Mouse (Mus musculus): Measurements from ENCODE around the gene Myl10. TPM values are rescaled to one million over a fixed set of nuclear protein-coding genes. Genes with fewer than 3 reads are reported as not detected.
"Not testable (repeated sequence)": the region's sequence is repeated elsewhere in the genome, so short reads cannot be mapped to it uniquely, and the experiment has no call there.

Gene Myl10
- polyA plus RNA-seq, 1 experiment from 2014 or later, result not detected

GRCm38 (mm10) chr5:136714232-136714875 lies 21.4 kb downstream of the Myl10 start:
- Histone ChIP-seq H3K36me3 (ENCODE audit: control insufficient read depth, insufficient read depth, low read length) (no peaks in the 10 kb centered on the region), H3K9me3 (ENCODE audit: control insufficient read depth, low read depth, low read length) (no peaks in the 10 kb centered on the region), H3K4me2 (replicated peaks; ENCODE audit: low read depth, low read length) (peak overlapping the region; percentile 14), H3K27me3 (ENCODE audit: control insufficient read depth, insufficient read depth, low read length) (no peaks in the 10 kb centered on the region), H3K9ac (replicated peaks; ENCODE audit: low read depth, low read length) (no peak overlapping the region), H3K4me1 (ENCODE audit: control insufficient read depth, insufficient read depth, low read length) (no peaks in the 10 kb centered on the region), H3K4me3 (ENCODE audit: low read depth, low read length) (no peak overlapping the region; the same call in 1 of the 2 replicates), H3K27ac (ENCODE audit: low read length) (no peak overlapping the region)
- 24% methylated on average over 32 of the region's 32 CpGs for WGBS
- ATAC-seq (ENCODE audit: insufficient number of reproducible peaks, insufficient read depth, low FRiP score, low read depth), result no peak

GRCm38 (mm10) chr5:136714879-136715278 lies 21.9 kb downstream of the Myl10 start:
- 29% methylated on average over 11 of the region's 11 CpGs for WGBS
- H3K27ac ChIP-seq (ENCODE audit: low read length), result no peak overlapping the region
- ATAC-seq (ENCODE audit: insufficient number of reproducible peaks, insufficient read depth, low FRiP score, low read depth), result no peak

GRCm38 (mm10) chr5:136716696-136717572 lies 24.0 kb downstream of the Myl10 start:
- Histone ChIP-seq H3K9me3 (ENCODE audit: control insufficient read depth, low read depth, low read length) (no peaks in the 10 kb centered on the region), H3K27ac (ENCODE audit: low read length) (no peak overlapping the region), H3K27me3 (ENCODE audit: control insufficient read depth, insufficient read depth, low read length) (no peaks in the 10 kb centered on the region), H3K4me2 (replicated peaks; ENCODE audit: low read depth, low read length) (no peak overlapping the region), H3K36me3 (ENCODE audit: control insufficient read depth, insufficient read depth, low read length) (no peaks in the 10 kb centered on the region), H3K4me1 (ENCODE audit: control insufficient read depth, insufficient read depth, low read length) (no peaks in the 10 kb centered on the region), H3K9ac (replicated peaks; ENCODE audit: low read depth, low read length) (no peak overlapping the region), H3K4me3 (ENCODE audit: low read depth, low read length) (no peak overlapping the region)
- WGBS, result 45% methylated on average over 10 of the region's 10 CpGs
- ATAC-seq (ENCODE audit: insufficient number of reproducible peaks, insufficient read depth, low FRiP score, low read depth), result no peak

More at GRCm38 (mm10) chr5:136714879-136715278, 21.9 kb downstream of the Myl10 start:
- H3K9ac ChIP-seq (replicated peaks; ENCODE audit: low read depth, low read length), result no peak overlapping the region
- no peak overlapping the region; the same call in 1 of the 2 replicates for H3K4me3 ChIP-seq (ENCODE audit: low read depth, low read length)
- H3K9me3 ChIP-seq (ENCODE audit: control insufficient read depth, low read depth, low read length), result no peaks in the 10 kb centered on the region
- no peaks in the 10 kb centered on the region for H3K4me1 ChIP-seq (ENCODE audit: control insufficient read depth, insufficient read depth, low read length)
- H3K4me2 ChIP-seq (replicated peaks; ENCODE audit: low read depth, low read length), result peak overlapping the region; percentile 14
- no peaks in the 10 kb centered on the region for H3K27me3 ChIP-seq (ENCODE audit: control insufficient read depth, insufficient read depth, low read length)
- no peaks in the 10 kb centered on the region for H3K36me3 ChIP-seq (ENCODE audit: control insufficient read depth, insufficient read depth, low read length)

- no peak overlapping the region for H3K4me2 ChIP-seq (replicated peaks; ENCODE audit: low read depth, low read length)
- H3K4me1 ChIP-seq (ENCODE audit: control insufficient read depth, insufficient read depth, low read length), result no peaks in the 10 kb centered on the region
- no peak for ATAC-seq (ENCODE audit: insufficient number of reproducible peaks, insufficient read depth, low FRiP score, low read depth)
- H3K9me3 ChIP-seq (ENCODE audit: control insufficient read depth, low read depth, low read length), result no peaks in the 10 kb centered on the region
- H3K4me3 ChIP-seq (ENCODE audit: low read depth, low read length), result no peak overlapping the region
- H3K27ac ChIP-seq (ENCODE audit: low read length), result no peak overlapping the region
- no peaks in the 10 kb centered on the region for H3K27me3 ChIP-seq (ENCODE audit: control insufficient read depth, insufficient read depth, low read length)
- H3K36me3 ChIP-seq (ENCODE audit: control insufficient read depth, insufficient read depth, low read length), result no peaks in the 10 kb centered on the region
- no peak overlapping the region for H3K9ac ChIP-seq (replicated peaks; ENCODE audit: low read depth, low read length)
- 79% methylated on average over 2 of the region's 2 CpGs for WGBS
Measured at GRCm38 (mm10) chr5:136717573-136717854, 24.6 kb downstream of the Myl10 start.

- Histone ChIP-seq H3K9ac (replicated peaks; ENCODE audit: low read depth, low read length) (no peak overlapping the region), H3K4me3 (ENCODE audit: low read depth, low read length) (no peak overlapping the region), H3K27me3 (ENCODE audit: control insufficient read depth, insufficient read depth, low read length) (no peaks in the 10 kb centered on the region), H3K4me1 (ENCODE audit: control insufficient read depth, insufficient read depth, low read length) (no peaks in the 10 kb centered on the region), H3K36me3 (ENCODE audit: control insufficient read depth, insufficient read depth, low read length) (no peaks in the 10 kb centered on the region), H3K27ac (ENCODE audit: low read length) (no peak overlapping the region), H3K4me2 (replicated peaks; ENCODE audit: low read depth, low read length) (no peak overlapping the region), H3K9me3 (ENCODE audit: control insufficient read depth, low read depth, low read length) (no peaks in the 10 kb centered on the region)
- 48% methylated on average over 8 of the region's 8 CpGs for WGBS
- no peak for ATAC-seq (ENCODE audit: insufficient number of reproducible peaks, insufficient read depth, low FRiP score, low read depth)
Measured at GRCm38 (mm10) chr5:136718656-136719055, 25.7 kb downstream of the Myl10 start.

- ATAC-seq (ENCODE audit: insufficient number of reproducible peaks, insufficient read depth, low FRiP score, low read depth), result no peak
- Histone ChIP-seq H3K4me2 (replicated peaks; ENCODE audit: low read depth, low read length) (no peak overlapping the region), H3K4me1 (ENCODE audit: control insufficient read depth, insufficient read depth, low read length) (no peaks in the 10 kb centered on the region), H3K27ac (ENCODE audit: low read length) (no peak overlapping the region), H3K9ac (replicated peaks; ENCODE audit: low read depth, low read length) (no peak overlapping the region), H3K9me3 (ENCODE audit: control insufficient read depth, low read depth, low read length) (no peaks in the 10 kb centered on the region), H3K27me3 (ENCODE audit: control insufficient read depth, insufficient read depth, low read length) (no peaks in the 10 kb centered on the region), H3K4me3 (ENCODE audit: low read depth, low read length) (no peak overlapping the region), H3K36me3 (ENCODE audit: control insufficient read depth, insufficient read depth, low read length) (no peaks in the 10 kb centered on the region)
- 84% methylated on average over 5 of the region's 5 CpGs for WGBS
Measured at GRCm38 (mm10) chr5:136721596-136721995, 28.6 kb downstream of the Myl10 start.

GRCm38 (mm10) chr5:136726271-136726670 lies 33.3 kb downstream of the Myl10 start:
- 89% methylated on average over 4 of the region's 5 CpGs for WGBS
- not testable (repeated sequence) for H3K4me3 ChIP-seq (ENCODE audit: low read depth, low read length); H3K36me3 ChIP-seq (ENCODE audit: control insufficient read depth, insufficient read depth, low read length); ATAC-seq (ENCODE audit: insufficient number of reproducible peaks, insufficient read depth, low FRiP score, low read depth); H3K4me1 ChIP-seq (ENCODE audit: control insufficient read depth, insufficient read depth, low read length); H3K27ac ChIP-seq (ENCODE audit: low read length); H3K27me3 ChIP-seq (ENCODE audit: control insufficient read depth, insufficient read depth, low read length); H3K9ac ChIP-seq (replicated peaks; ENCODE audit: low read depth, low read length); H3K9me3 ChIP-seq (ENCODE audit: control insufficient read depth, low read depth, low read length); H3K4me2 ChIP-seq (replicated peaks; ENCODE audit: low read depth, low read length)

- Histone ChIP-seq H3K4me2 (replicated peaks; ENCODE audit: low read depth, low read length) (no peak overlapping the region), H3K9me3 (ENCODE audit: control insufficient read depth, low read depth, low read length) (no peaks in the 10 kb centered on the region), H3K36me3 (ENCODE audit: control insufficient read depth, insufficient read depth, low read length) (no peaks in the 10 kb centered on the region), H3K27me3 (ENCODE audit: control insufficient read depth, insufficient read depth, low read length) (no peaks in the 10 kb centered on the region), H3K4me1 (ENCODE audit: control insufficient read depth, insufficient read depth, low read length) (no peaks in the 10 kb centered on the region), H3K9ac (replicated peaks; ENCODE audit: low read depth, low read length) (no peak overlapping the region), H3K4me3 (ENCODE audit: low read depth, low read length) (no peak overlapping the region), H3K27ac (ENCODE audit: low read length) (no peak overlapping the region)
- ATAC-seq (ENCODE audit: insufficient number of reproducible peaks, insufficient read depth, low FRiP score, low read depth), result no peak
- WGBS, result 61% methylated on average over 6 of the region's 6 CpGs
Measured at GRCm38 (mm10) chr5:136738918-136739317, 46.0 kb downstream of the Myl10 start.

Measured in stomach, embryonic 14.5 days (tissue).